Mouse (Mus musculus) ovary, postnatal 14 days (tissue): ENCODE measurements around the gene Birc6.
"Not testable (repeated sequence)": the region's sequence is repeated elsewhere in the genome, so short reads cannot be mapped to it uniquely, and the experiment has no call there.

Experiments used
- DNase-seq: peaks from one replicate; pipeline ENCODE4 v3.0.0; 2022; ENCODE audit warnings: low spot score

Birc6 gene

GRCm38 (mm10) chr17:74564151-74564550, 36.1 kb downstream of the Birc6 start:
- no peak for DNase-seq

GRCm38 (mm10) chr17:74569219-74569618, 41.1 kb downstream of the Birc6 start:
- DNase-seq = no peak

- DNase-seq = no peak
Measured at GRCm38 (mm10) chr17:74570585-74570984, 42.5 kb downstream of the Birc6 start.

GRCm38 (mm10) chr17:74577173-74577572, 49.1 kb downstream of the Birc6 start:
- no peak for DNase-seq

- DNase-seq = no peak
Measured at GRCm38 (mm10) chr17:74579586-74579985, 51.5 kb downstream of the Birc6 start.

- DNase-seq = no peak
Measured at GRCm38 (mm10) chr17:74580738-74581137, 52.6 kb downstream of the Birc6 start.

- DNase-seq = no peak
Measured at GRCm38 (mm10) chr17:74586768-74587167, 58.7 kb downstream of the Birc6 start.

GRCm38 (mm10) chr17:74598908-74599307, 70.8 kb downstream of the Birc6 start:
- DNase-seq = no peak

- DNase-seq = no peak
Measured at GRCm38 (mm10) chr17:74599396-74599795, 71.3 kb downstream of the Birc6 start.

GRCm38 (mm10) chr17:74601201-74601600, 73.1 kb downstream of the Birc6 start:
- no peak for DNase-seq

- DNase-seq = no peak
Measured at GRCm38 (mm10) chr17:74630798-74631197, 102.7 kb downstream of the Birc6 start.

GRCm38 (mm10) chr17:74642445-74642844, 114.3 kb downstream of the Birc6 start:
- no peak for DNase-seq

GRCm38 (mm10) chr17:74658362-74658761, 130.3 kb downstream of the Birc6 start:
- no peak for DNase-seq

GRCm38 (mm10) chr17:74668010-74668409, 139.9 kb downstream of the Birc6 start:
- DNase-seq = no peak

- DNase-seq = no peak
Measured at GRCm38 (mm10) chr17:74670031-74670430, 141.9 kb downstream of the Birc6 start.

- no peak for DNase-seq
Measured at GRCm38 (mm10) chr17:74672446-74672845, 144.4 kb downstream of the Birc6 start.

GRCm38 (mm10) chr17:74673251-74673650, 145.2 kb downstream of the Birc6 start:
- DNase-seq = no peak

GRCm38 (mm10) chr17:74678061-74678460, 150.0 kb downstream of the Birc6 start:
- DNase-seq = no peak

- DNase-seq = no peak
Measured at GRCm38 (mm10) chr17:74684927-74685326, 156.8 kb downstream of the Birc6 start.

GRCm38 (mm10) chr17:74688555-74688954, 160.5 kb downstream of the Birc6 start:
- DNase-seq = no peak

- DNase-seq = no peak
Measured at GRCm38 (mm10) chr17:74689406-74689805, 161.3 kb downstream of the Birc6 start.

- not testable (repeated sequence) for DNase-seq
Measured at GRCm38 (mm10) chr17:74701661-74702060, 173.6 kb downstream of the Birc6 start.

- DNase-seq = no peak
Measured at GRCm38 (mm10) chr17:74705480-74705879, 177.4 kb downstream of the Birc6 start.

- no peak for DNase-seq
Measured at GRCm38 (mm10) chr17:74706593-74706992, 178.5 kb downstream of the Birc6 start.

- no peak for DNase-seq
Measured at GRCm38 (mm10) chr17:74707637-74708152, 179.6 kb downstream of the Birc6 start.
